ENCODE assay signal across 20 mouse cellular contexts in genomic region chr11:54812314-54812713, GRCm38 (mm10). TPM values are rescaled to one million over a fixed set of nuclear protein-coding genes. Genes with fewer than 3 reads are reported as not detected.
DNase-seq lines count a peak whose midpoint lies in the region; ATAC-seq and TF ChIP-seq lines count a peak whose summit lies in the region.
"Had no signal": no experiment of that assay in that cellular context is flagged by ENCODE, and none has a peak within 500 bp of the region (broad histone marks: within the 10 kb centered on the region; RNA-seq: fewer than 3 reads in every experiment).

No protein-coding gene starts in this region.

- H3K27ac ChIP-seq in neural tube, embryonic 11.5 days (ENCODE audit: low read depth, low read length): peak overlapping the region; percentile 58
- peak overlapping the region; percentile 84 for H3K27ac ChIP-seq in forebrain, embryonic 13.5 days
- peak overlapping the region; percentile 63 for H3K27ac ChIP-seq in macrophage
- H3K27ac ChIP-seq in small intestine, adult 2 months (ENCODE audit: insufficient read depth, low read depth, low read length): peak overlapping the region; percentile 82; the same call in 1 of the 2 replicates
- H3K27ac ChIP-seq: embryonic facial prominence, embryonic 12.5 days; gastrocnemius, adult 2 months; intestine, embryonic 15.5 days; stomach, embryonic 15.5 days had no signal

- no peak overlapping the region for H3K4me3 ChIP-seq in neural tube, embryonic 11.5 days (ENCODE audit: low read depth, low read length)
- no peak overlapping the region for H3K4me3 ChIP-seq in forebrain, embryonic 13.5 days
- no peak overlapping the region for H3K4me3 ChIP-seq in macrophage (ENCODE audit: inconsistent target)
- H3K4me3 ChIP-seq in small intestine, adult 2 months (ENCODE audit: low read depth, low read length): no peak overlapping the region
- H3K4me3 ChIP-seq: embryonic facial prominence, embryonic 12.5 days; gastrocnemius, adult 2 months; intestine, embryonic 15.5 days; stomach, embryonic 15.5 days had no signal

- H3K4me1 ChIP-seq in neural tube, embryonic 11.5 days (ENCODE audit: control insufficient read depth, insufficient read depth, low read length): peaks cover 9% of the 10 kb centered on the region; the same call in 1 of the 2 replicates
- H3K4me1 ChIP-seq in forebrain, embryonic 13.5 days: peaks cover 23% of the 10 kb centered on the region
- peaks cover 32% of the 10 kb centered on the region; the same call in 1 of the 2 replicates for H3K4me1 ChIP-seq in small intestine, adult 2 months (ENCODE audit: control insufficient read depth, insufficient read depth, insufficient read length, low read length)
- H3K4me1 ChIP-seq: embryonic facial prominence, embryonic 12.5 days; intestine, embryonic 15.5 days; stomach, embryonic 15.5 days had no signal

- no peaks in the 10 kb centered on the region for H3K27me3 ChIP-seq in neural tube, embryonic 11.5 days (ENCODE audit: control insufficient read depth, insufficient read depth, low read length)
- no peaks in the 10 kb centered on the region for H3K27me3 ChIP-seq in forebrain, embryonic 13.5 days
- H3K27me3 ChIP-seq in small intestine, adult 2 months (ENCODE audit: control insufficient read depth, insufficient read depth, low read length): no peaks in the 10 kb centered on the region
- H3K27me3 ChIP-seq: embryonic facial prominence, embryonic 12.5 days; intestine, embryonic 15.5 days; stomach, embryonic 15.5 days had no signal

- H3K4me2 ChIP-seq in neural tube, embryonic 11.5 days (ENCODE audit: low read depth): no peak overlapping the region
- peak overlapping the region; percentile 16; the same call in 1 of the 2 replicates for H3K4me2 ChIP-seq in forebrain, embryonic 13.5 days
- H3K4me2 ChIP-seq: embryonic facial prominence, embryonic 12.5 days; intestine, embryonic 15.5 days; liver, embryonic 11.5 days; stomach, embryonic 15.5 days had no signal

- no peak overlapping the region for H3K9ac ChIP-seq in neural tube, embryonic 11.5 days (ENCODE audit: low read length)
- no peak overlapping the region for H3K9ac ChIP-seq in forebrain, embryonic 13.5 days
- H3K9ac ChIP-seq: embryonic facial prominence, embryonic 12.5 days; intestine, embryonic 15.5 days; stomach, embryonic 15.5 days had no signal

- no peak for TF ChIP-seq CTCF in small intestine, adult 2 months (IDR thresholded peaks at IDR 0.05; ENCODE audit: extremely low read depth, insufficient read length, insufficient replicate concordance, low read depth, low read length)

- H3K79me2 ChIP-seq in macrophage (ENCODE audit: inconsistent target): no peaks in the 10 kb centered on the region

- no peaks in the 10 kb centered on the region for H3K9me3 ChIP-seq in neural tube, embryonic 11.5 days (ENCODE audit: control insufficient read depth, low read length)
- H3K9me3 ChIP-seq in forebrain, embryonic 13.5 days (replicated peaks): no peaks in the 10 kb centered on the region
- H3K9me3 ChIP-seq: embryonic facial prominence, embryonic 12.5 days; intestine, embryonic 15.5 days; stomach, embryonic 15.5 days had no signal

- H3K36me3 ChIP-seq in neural tube, embryonic 11.5 days (ENCODE audit: control insufficient read depth, insufficient read depth, low read length): no peaks in the 10 kb centered on the region
- H3K36me3 ChIP-seq in forebrain, embryonic 13.5 days (ENCODE audit: poor library complexity, severe bottlenecking): no peaks in the 10 kb centered on the region
- H3K36me3 ChIP-seq in macrophage (ENCODE audit: inconsistent target): no peaks in the 10 kb centered on the region
- H3K36me3 ChIP-seq in small intestine, adult 2 months (ENCODE audit: control insufficient read depth, insufficient read depth, low read length): no peaks in the 10 kb centered on the region
- H3K36me3 ChIP-seq: embryonic facial prominence, embryonic 12.5 days; intestine, embryonic 15.5 days; stomach, embryonic 15.5 days had no signal

- peak; percentile 39 for DNase-seq in neural tube, embryonic 11.5 days (ENCODE audit: low spot score)
- DNase-seq in neural tube, embryonic 10.5 days (ENCODE audit: extremely low spot score, low spot score): no peak
- DNase-seq in gastrocnemius, postnatal 10 days: no peak
- DNase-seq in gastrocnemius, adult 8-10 months (ENCODE audit: low spot score in 2 of 2): no peak
- DNase-seq in cerebellum, adult 9-10 months: no peak
- DNase-seq: adrenal gland, adult 8-10 months; cerebellum, adult 8-10 months; gastrocnemius, adult 2 months; heart, postnatal 14 days; kidney, postnatal 14 days; spleen, adult 18-20 months; thymus, postnatal 25 days had no signal

- peak; percentile 78 for ATAC-seq in neural tube, embryonic 11.5 days (ENCODE audit: insufficient read depth, low FRiP score, low TSS enrichment)
- ATAC-seq in forebrain, embryonic 13.5 days: no peak
- ATAC-seq: CD4-positive, CD25-positive, alpha-beta regulatory T cell, adult 4 months; intestine, embryonic 15.5 days had no signal

- WGBS in neural tube, embryonic 11.5 days: 35% methylated on average over 4 of the region's 4 CpGs
- 36% methylated on average over 4 of the region's 4 CpGs for WGBS in forebrain, embryonic 13.5 days
- 83% methylated on average over 4 of the region's 4 CpGs for WGBS in macrophage (ENCODE audit: missing documents)
- 92% methylated on average over 4 of the region's 4 CpGs for WGBS in small intestine, adult 2 months

- TF ChIP-seq POLR2A in small intestine, adult 2 months (IDR thresholded peaks at IDR 0.05; ENCODE audit: low read depth, low read length): no peak

RNA-seq across cellular contexts. Expression of gene Cdc42se2, which starts 24.8 kb away (rescaled TPM):
- polyA plus RNA-seq in neural tube, embryonic 11.5 days (2014; fragmentation: Nextera tagmentation; extraction: Ambion mirVana): 202 and 203 TPM in 2 replicates
- polyA plus RNA-seq in forebrain, embryonic 13.5 days (2015; fragmentation: Nextera tagmentation; extraction: Ambion mirVana): 204 and 230 TPM in 2 replicates
- total RNA-seq in macrophage (2018; cell fraction: chromatin; rRNA removed): 100 to 1,000 TPM in 4 of 26 experiments, 10 to 100 TPM in 22; 50.1 to 117 (median 79.7) TPM
- total RNA-seq in macrophage (2018; cell fraction: cytosol; rRNA removed): 100 to 1,000 TPM; 114 to 154 (median 137) TPM
- total RNA-seq in macrophage (2018; cell fraction: nucleus; rRNA removed): 100 to 1,000 TPM in 19 of 26 experiments, 10 to 100 TPM in 7; 83.4 to 166 (median 117) TPM
- 72.7 to 141 TPM (median 127 TPM) in 3 replicates for polyA plus RNA-seq in macrophage (2018)
- 23.2 and 69.2 TPM in 2 replicates for polyA plus RNA-seq in small intestine, adult 2 months (2012; rRNA removed)
- 10 to 100 TPM; 22.1 to 22.5 TPM for total RNA-seq in gastrocnemius, postnatal 10 days (2021)
- 10 to 100 TPM; 13.2 to 20.5 (median 17.6) TPM for total RNA-seq in gastrocnemius, adult 8-10 months (2022)

RNA-seq across cellular contexts. Expression of gene Lyrm7, which starts 48.4 kb away (rescaled TPM):
- 8.3 and 8.6 TPM in 2 replicates for polyA plus RNA-seq in neural tube, embryonic 11.5 days (2014; fragmentation: Nextera tagmentation; extraction: Ambion mirVana)
- 11.6 and 12.5 TPM in 2 replicates for polyA plus RNA-seq in forebrain, embryonic 13.5 days (2015; fragmentation: Nextera tagmentation; extraction: Ambion mirVana)
- 1 to 10 TPM in 17 of 26 experiments, under 1 TPM in 4, not detected in 5; 0.52 to 7.9 (median 2.6) TPM for total RNA-seq in macrophage (2018; cell fraction: chromatin; rRNA removed)
- 1 to 10 TPM in 8 of 26 experiments, under 1 TPM in 18; 0.29 to 2.3 (median 0.84) TPM for total RNA-seq in macrophage (2018; cell fraction: cytosol; rRNA removed)
- 1 to 10 TPM in 14 of 26 experiments, under 1 TPM in 7, not detected in 5; 0.36 to 8.8 (median 1.4) TPM for total RNA-seq in macrophage (2018; cell fraction: nucleus; rRNA removed)
- 0.29 to 3.3 TPM (median 1.0 TPM) in 3 replicates for polyA plus RNA-seq in macrophage (2018)
- 0.03 and 0.15 TPM in 2 replicates for polyA plus RNA-seq in small intestine, adult 2 months (2012; rRNA removed)
- 10 to 100 TPM; 15.8 to 21.1 TPM for total RNA-seq in gastrocnemius, postnatal 10 days (2021)
- 10 to 100 TPM; 15.1 to 22.3 (median 19.5) TPM for total RNA-seq in gastrocnemius, adult 8-10 months (2022)

RNA-seq across cellular contexts. Expression of gene Hint1, which starts 53.9 kb away (rescaled TPM):
- polyA plus RNA-seq in neural tube, embryonic 11.5 days (2014; fragmentation: Nextera tagmentation; extraction: Ambion mirVana): 565 and 591 TPM in 2 replicates
- polyA plus RNA-seq in forebrain, embryonic 13.5 days (2015; fragmentation: Nextera tagmentation; extraction: Ambion mirVana): 829 and 971 TPM in 2 replicates
- total RNA-seq in macrophage (2018; cell fraction: chromatin; rRNA removed): 10 to 100 TPM in 23 of 26 experiments, 1 to 10 TPM in 3; 8.1 to 84.4 (median 24.2) TPM
- 100 to 1,000 TPM; 354 to 532 (median 434) TPM for total RNA-seq in macrophage (2018; cell fraction: cytosol; rRNA removed)
- total RNA-seq in macrophage (2018; cell fraction: nucleus; rRNA removed): 100 to 1,000 TPM in 15 of 26 experiments, 10 to 100 TPM in 11; 45.3 to 183 (median 105) TPM
- polyA plus RNA-seq in macrophage (2018): 231 to 631 TPM (median 515 TPM) in 3 replicates
- polyA plus RNA-seq in small intestine, adult 2 months (2012; rRNA removed): 371 and 593 TPM in 2 replicates
- 100 to 1,000 TPM; 254 to 262 TPM for total RNA-seq in gastrocnemius, postnatal 10 days (2021)
- 100 to 1,000 TPM; 154 to 257 (median 186) TPM for total RNA-seq in gastrocnemius, adult 8-10 months (2022)
